Mouse (Mus musculus) lung, adult 2 months (tissue): ENCODE measurements at regions not wholly inside any gene's neighbourhood (a gene's known extent, or its start where the extent isn't known, plus 50 kb on each side); places are given as distances from the start of the nearest gene placed in this dataset.
"Not testable (repeated sequence)": the region's sequence is repeated elsewhere in the genome, so short reads cannot be mapped to it uniquely, and the experiment has no call there.

Experiments used
- DNase-seq: peaks from one replicate; pipeline ENCODE4 v3.0.0; 2022
- H3K4me1 ChIP-seq: fragments of 200-500 bp; 2 replicates; pipeline ENCODE4 v1.6.1; 2011; ENCODE audit warnings: low read length; ENCODE audit not compliant: control insufficient read depth, insufficient read depth
- H3K4me3 ChIP-seq: fragments of 200-500 bp; replicated peaks from 2 replicates; pipeline ENCODE3; 2011; ENCODE audit warnings: low read depth, mild to moderate bottlenecking, control low read depth, low read length; ENCODE audit errors: extremely low read depth
- CTCF ChIP-seq: fragments of 200-500 bp; IDR thresholded peaks from 2 replicates; pipeline ENCODE4 v1.5.1; 2011; ENCODE audit warnings: mild to moderate bottlenecking, low read length, control low read depth; ENCODE audit not compliant: insufficient read depth
- POLR2A ChIP-seq: fragments of 200-500 bp; IDR thresholded peaks from 2 replicates; pipeline ENCODE4 v1.6.1; 2011; ENCODE audit warnings: low read depth, mild to moderate bottlenecking, control low read depth, low read length, borderline replicate concordance; ENCODE audit errors: extremely low read depth
- WGBS: fragments of 180-500 bp; shearing (Covaris S2); methylation state at CpG from one replicate; pipeline ENCODE4 v1.1.7; 2018; 5-methylcytosine and 5-hydroxymethylcytosine counted together

DNA sequence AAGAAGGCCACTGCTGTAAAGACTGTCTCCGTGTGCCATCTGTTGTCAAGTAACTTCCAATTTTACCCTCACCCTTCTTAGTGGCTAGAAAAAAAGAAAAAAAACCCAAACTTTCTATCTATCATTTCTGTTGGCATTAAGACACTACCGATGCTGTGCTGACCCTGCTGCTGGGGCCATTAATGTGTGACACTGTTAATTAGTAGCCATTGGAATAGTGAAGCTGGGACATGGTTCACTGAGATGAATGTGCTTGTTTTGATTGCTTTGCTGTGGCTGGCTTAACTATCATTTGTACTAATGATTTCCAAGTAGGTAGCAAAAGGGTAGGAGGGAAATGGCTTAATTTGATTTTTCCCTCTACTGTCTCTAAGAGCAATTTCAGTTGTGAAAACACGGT lies 524.9 kb upstream of the Stxbp6 start:
- Histone ChIP-seq H3K4me3 (no peak overlapping the region), H3K4me1 (no peaks in the 10 kb centered on the region)
- TF ChIP-seq POLR2A (no peak), CTCF (no peak)
- DNase-seq, result no peak
- WGBS, result 67% methylated on average over 3 of the region's 3 CpGs

- Histone ChIP-seq H3K4me1 (no peaks in the 10 kb centered on the region), H3K4me3 (no peak overlapping the region)
- 33% methylated on average over 4 of the region's 4 CpGs for WGBS
- no peak for DNase-seq
- TF ChIP-seq CTCF, result no peak
- no peak for TF ChIP-seq POLR2A
Measured at GRCm38 (mm10) chr12:45597904-45598570, 523.5 kb upstream of the Stxbp6 start.

- H3K4me1 ChIP-seq, result no peaks in the 10 kb centered on the region
- no peak for TF ChIP-seq CTCF
- DNase-seq, result no peak
- WGBS, result 93% methylated on average over 3 of the region's 3 CpGs
- H3K4me3 ChIP-seq, result no peak overlapping the region
Measured at GRCm38 (mm10) chr12:45594689-45595088, 520.2 kb upstream of the Stxbp6 start.

DNA sequence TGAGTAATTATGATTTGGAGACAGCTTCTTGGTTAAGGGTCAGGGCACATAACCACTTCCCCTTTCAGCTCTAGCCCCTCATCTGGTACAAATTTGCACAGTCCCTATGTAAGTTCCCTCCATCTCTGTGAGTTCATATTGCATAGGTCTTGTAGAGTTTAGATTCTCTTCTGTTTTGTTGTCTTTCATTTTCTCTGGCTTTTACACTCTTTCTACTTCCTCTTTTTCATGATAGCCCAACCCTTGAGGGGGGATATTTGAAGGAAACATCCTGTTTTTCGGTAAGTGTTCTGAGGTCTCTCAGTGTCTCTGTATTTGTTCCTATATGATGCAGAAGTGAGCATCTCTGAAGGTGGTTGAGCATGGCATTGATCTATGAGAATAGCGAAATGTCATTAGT lies 515.7 kb upstream of the Stxbp6 start:
- no peaks in the 10 kb centered on the region for H3K4me1 ChIP-seq
- no peak for DNase-seq
- 69% methylated on average over 2 of the region's 2 CpGs for WGBS
- TF ChIP-seq POLR2A (no peak), CTCF (no peak)
- H3K4me3 ChIP-seq, result no peak overlapping the region

- no peak for TF ChIP-seq CTCF
- TF ChIP-seq POLR2A, result no peak
- 83% methylated on average over 4 of the region's 4 CpGs for WGBS
- no peak for DNase-seq
- Histone ChIP-seq H3K4me3 (no peak overlapping the region), H3K4me1 (no peaks in the 10 kb centered on the region)
Measured at GRCm38 (mm10) chr12:45585763-45586162, 511.3 kb upstream of the Stxbp6 start.

DNA sequence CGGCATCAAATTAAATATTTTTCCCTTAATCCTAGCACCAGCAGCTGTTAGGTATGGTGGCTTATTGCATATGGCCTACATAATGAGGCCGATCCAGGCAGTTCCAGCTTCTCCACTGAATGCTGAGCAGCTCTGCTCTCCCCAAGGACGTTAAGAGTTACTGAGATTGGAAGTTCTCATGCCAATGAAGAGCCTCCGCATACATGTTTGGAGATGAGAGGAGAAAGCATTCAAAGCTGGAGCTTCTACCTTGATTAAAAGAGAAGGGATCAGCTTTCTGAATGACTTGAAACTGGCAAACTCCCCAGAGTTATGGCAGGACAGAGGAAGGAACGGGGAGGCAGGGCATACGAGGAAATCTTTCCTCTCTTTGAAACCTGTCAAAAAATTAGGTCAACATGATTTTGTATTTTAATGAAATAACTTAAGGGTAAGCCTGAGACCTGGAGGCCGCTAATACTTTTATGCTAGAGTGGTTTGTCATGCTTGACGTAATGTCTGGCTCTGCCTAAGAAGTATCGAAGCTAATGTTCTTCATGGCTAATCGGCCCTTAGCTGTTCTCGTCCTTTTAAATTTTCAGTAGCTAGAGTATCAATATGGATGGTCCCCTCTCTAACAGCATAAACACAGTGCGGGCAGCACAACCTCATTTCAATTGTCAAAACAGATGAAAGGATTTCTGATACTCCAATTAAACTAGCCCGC lies 489.0 kb upstream of the Stxbp6 start:
- WGBS, result 72% methylated on average over 13 of the region's 13 CpGs
- TF ChIP-seq POLR2A, result no peak
- TF ChIP-seq CTCF, result no peak
- Histone ChIP-seq H3K4me1 (no peaks in the 10 kb centered on the region), H3K4me3 (no peak overlapping the region)
- no peak for DNase-seq

GRCm38 (mm10) chr12:45562637-45563220 lies 488.2 kb upstream of the Stxbp6 start:
- DNase-seq, result no peak
- Histone ChIP-seq H3K4me1 (no peaks in the 10 kb centered on the region), H3K4me3 (no peak overlapping the region)
- WGBS, result 56% methylated on average over 1 of the region's 1 CpGs
- no peak for TF ChIP-seq POLR2A
- no peak for TF ChIP-seq CTCF

DNA sequence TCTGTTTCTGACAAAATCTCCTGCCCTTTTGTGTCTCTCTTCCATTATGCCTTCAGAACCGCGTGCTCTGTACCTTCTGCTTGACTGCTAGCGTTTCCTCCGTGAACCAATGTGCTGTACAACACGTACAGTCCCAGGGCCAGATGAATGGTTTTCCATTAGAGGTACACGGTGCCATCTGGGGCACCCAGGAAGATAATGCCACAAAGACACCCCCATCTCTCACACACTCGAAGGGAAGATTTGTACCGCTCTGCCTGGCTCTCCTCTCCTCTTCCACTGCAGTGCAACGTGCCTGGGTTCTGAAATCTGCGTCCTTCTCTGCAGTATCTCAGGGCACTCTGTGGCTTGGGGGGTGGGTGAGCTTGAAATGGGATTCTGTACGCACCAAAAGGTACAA lies 487.4 kb upstream of the Stxbp6 start:
- TF ChIP-seq POLR2A, result no peak
- no peak for TF ChIP-seq CTCF
- H3K4me3 ChIP-seq, result no peak overlapping the region
- 76% methylated on average over 11 of the region's 11 CpGs for WGBS
- DNase-seq, result no peak
- H3K4me1 ChIP-seq, result no peaks in the 10 kb centered on the region

DNA sequence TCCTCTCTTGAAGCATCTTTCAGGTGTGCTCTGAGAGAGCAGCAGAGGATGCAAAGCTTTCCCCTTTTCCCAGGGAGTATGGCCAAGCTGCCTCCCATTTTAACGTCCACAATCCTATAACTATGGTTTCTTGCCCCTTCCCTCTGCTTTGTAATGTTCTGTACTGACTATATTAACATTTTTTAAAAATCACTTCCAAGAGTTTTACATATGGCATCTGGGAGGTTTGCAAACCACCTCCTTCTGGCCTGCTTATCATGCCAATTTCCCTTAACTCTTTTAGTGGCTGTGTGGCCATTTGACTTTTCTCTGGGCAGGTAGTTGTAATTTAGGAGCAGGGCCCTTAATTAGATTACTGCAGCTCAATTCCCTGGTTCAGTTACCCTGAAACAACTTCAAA lies 486.9 kb upstream of the Stxbp6 start:
- no peak overlapping the region for H3K4me3 ChIP-seq
- no peak for DNase-seq
- 70% methylated on average over 1 of the region's 1 CpGs for WGBS
- no peak for TF ChIP-seq POLR2A
- TF ChIP-seq CTCF, result no peak
- no peaks in the 10 kb centered on the region for H3K4me1 ChIP-seq

GRCm38 (mm10) chr12:45549906-45550305 lies 475.4 kb upstream of the Stxbp6 start:
- DNase-seq, H3K4me3 ChIP-seq, H3K4me1 ChIP-seq: not testable (repeated sequence)
- WGBS, result 88% methylated on average over 5 of the region's 5 CpGs
